Mouse (Mus musculus) heart, adult 2 months (tissue): ENCODE data around the gene Ncapd3.

Experiments used
- CTCF ChIP-seq: fragments of 200-600 bp; IDR thresholded peaks from 2 replicates; pipeline ENCODE4 v1.8.1; 2022; ENCODE audit warnings: antibody characterized with exemption, mild to moderate bottlenecking, moderate library complexity
- POLR2A ChIP-seq: fragments of 200-500 bp; IDR thresholded peaks from 2 replicates; pipeline ENCODE4 v1.6.1; 2011; ENCODE audit warnings: mild to moderate bottlenecking, low read depth, low read length, control low read depth; ENCODE audit not compliant: insufficient read depth

GRCm38 (mm10) chr9:27075812-27076211, 45.8 kb downstream of the Ncapd3 start:
- TF ChIP-seq CTCF (no peak), POLR2A (no peak)
